Mouse (Mus musculus) spleen, embryonic (tissue): ENCODE data around the gene Pdzd2.

Experiments
- CTCF ChIA-PET: fragments of 350-600 bp; sonication (Branson Sonifier 250); formaldehyde crosslinking; loops from one replicate; lab custom pipeline; 2022; lab: Charles Lee

The Pdzd2 gene

GRCm38 (mm10) chr15:12623521-12623920, 116.2 kb downstream of the Pdzd2 start:
- CTCF ChIA-PET = no interaction called here

- CTCF ChIA-PET = no interaction called here
Observed at GRCm38 (mm10) chr15:12622701-12623100, 117.0 kb downstream of the Pdzd2 start.

- CTCF ChIA-PET = interaction anchor here (0.6 kb wide), 1 partner anchor 111 kb away, joined by 3 read pairs; no protein-coding TSS in a partner anchor
Observed at GRCm38 (mm10) chr15:12622093-12622643, 117.6 kb downstream of the Pdzd2 start.

- CTCF ChIA-PET = no interaction called here
Observed at GRCm38 (mm10) chr15:12619273-12619672, 120.5 kb downstream of the Pdzd2 start.

GRCm38 (mm10) chr15:12617651-12618050, 122.1 kb downstream of the Pdzd2 start:
- CTCF ChIA-PET = interaction anchor here (0.7 kb wide), 1 partner anchor 41 kb away, joined by 5 read pairs; no protein-coding TSS in a partner anchor

- CTCF ChIA-PET = interaction anchor here (0.7 kb wide), 1 partner anchor 40 kb away, joined by 5 read pairs; no protein-coding TSS in a partner anchor
Observed at GRCm38 (mm10) chr15:12617220-12617619, 122.5 kb downstream of the Pdzd2 start.

GRCm38 (mm10) chr15:12614944-12615878, 124.5 kb downstream of the Pdzd2 start:
- CTCF ChIA-PET = no interaction called here

GRCm38 (mm10) chr15:12614011-12614410, 125.7 kb downstream of the Pdzd2 start:
- CTCF ChIA-PET = interaction anchor here (0.7 kb wide), 1 partner anchor 133 kb away, joined by 21 read pairs; no protein-coding TSS in a partner anchor

- CTCF ChIA-PET = no interaction called here
Observed at GRCm38 (mm10) chr15:12612944-12613675, 126.6 kb downstream of the Pdzd2 start.

- CTCF ChIA-PET = no interaction called here
Observed at GRCm38 (mm10) chr15:12608090-12608489, 131.6 kb downstream of the Pdzd2 start.

- CTCF ChIA-PET = no interaction called here
Observed at GRCm38 (mm10) chr15:12606306-12606705, 133.4 kb downstream of the Pdzd2 start.

GRCm38 (mm10) chr15:12605239-12605993, 134.3 kb downstream of the Pdzd2 start:
- CTCF ChIA-PET = no interaction called here

- CTCF ChIA-PET = no interaction called here
Observed at GRCm38 (mm10) chr15:12603674-12604073, 136.1 kb downstream of the Pdzd2 start.

GRCm38 (mm10) chr15:12593094-12593493, 146.6 kb downstream of the Pdzd2 start:
- CTCF ChIA-PET = no interaction called here

GRCm38 (mm10) chr15:12592628-12593027, 147.1 kb downstream of the Pdzd2 start:
- CTCF ChIA-PET = no interaction called here

GRCm38 (mm10) chr15:12588661-12589060, 151.1 kb downstream of the Pdzd2 start:
- CTCF ChIA-PET = no interaction called here

- CTCF ChIA-PET = interaction anchor here (0.5 kb wide), 1 partner anchor 906 kb away, joined by 3 read pairs; no protein-coding TSS in a partner anchor
Observed at GRCm38 (mm10) chr15:12586852-12587424, 152.8 kb downstream of the Pdzd2 start.

- CTCF ChIA-PET = interaction anchor here (0.5 kb wide), 1 partner anchor 907 kb away, joined by 3 read pairs; no protein-coding TSS in a partner anchor
Observed at GRCm38 (mm10) chr15:12586154-12586553, 153.6 kb downstream of the Pdzd2 start.

GRCm38 (mm10) chr15:12583051-12583450, 156.7 kb downstream of the Pdzd2 start:
- CTCF ChIA-PET = no interaction called here

GRCm38 (mm10) chr15:12582471-12582870, 157.3 kb downstream of the Pdzd2 start:
- CTCF ChIA-PET = no interaction called here

GRCm38 (mm10) chr15:12579196-12579595, 160.5 kb downstream of the Pdzd2 start:
- CTCF ChIA-PET = no interaction called here
